Mouse (Mus musculus): ENCODE data around the gene Gm43518. TPM values are rescaled to one million over a fixed set of nuclear protein-coding genes. Genes with fewer than 3 reads are reported as not detected.

Gm43518 gene
- polyA plus RNA-seq, 1 experiment from 2014 or later, result 2.8 TPM

- H3K27me3 ChIP-seq (replicated peaks; ENCODE audit: control insufficient read depth, insufficient read depth, low read length), result no peaks in the 10 kb centered on the region
- WGBS, result 79% methylated on average over 9 of the region's 9 CpGs
- peaks cover 16% of the 10 kb centered on the region for H3K4me1 ChIP-seq (replicated peaks; ENCODE audit: control insufficient read depth, insufficient read depth, low read length)
Observed at GRCm38 (mm10) chr5:123985434-123985833, 58.2 kb downstream of the Gm43518 start.

DNA sequence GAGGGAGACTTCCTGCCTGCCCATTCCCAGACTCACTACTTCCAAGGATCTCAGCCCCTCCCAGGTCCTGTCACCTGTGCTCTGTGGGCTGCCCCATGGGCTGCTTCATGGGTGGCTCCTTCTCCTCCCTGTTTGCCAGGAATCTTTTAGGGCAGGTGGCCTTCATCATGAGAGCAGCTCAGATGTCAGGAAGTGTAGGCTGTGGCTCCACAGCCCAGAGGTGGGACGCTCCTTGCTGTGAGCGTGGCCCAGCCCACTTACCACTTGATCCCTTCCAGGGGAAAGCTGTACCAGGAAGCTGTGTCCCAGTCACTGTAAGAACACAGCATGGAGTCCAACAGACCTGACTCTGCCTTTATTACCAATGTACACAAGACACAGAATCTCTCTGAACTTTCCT, 59.7 kb downstream of the Gm43518 start:
- H3K4me3 ChIP-seq (ENCODE audit: low read depth, low read length), result no peak overlapping the region
- H3K9ac ChIP-seq (ENCODE audit: low read depth, low read length), result no peak overlapping the region
- H3K4me1 ChIP-seq (replicated peaks; ENCODE audit: control insufficient read depth, insufficient read depth, low read length), result peaks cover 16% of the 10 kb centered on the region
- no peak overlapping the region for H3K4me2 ChIP-seq
- DNase-seq (ENCODE audit: low spot score) (no peak), ATAC-seq (replicated peaks; ENCODE audit: low FRiP score) (no peak)
- H3K27me3 ChIP-seq (replicated peaks; ENCODE audit: control insufficient read depth, insufficient read depth, low read length), result no peaks in the 10 kb centered on the region
- H3K36me3 ChIP-seq (ENCODE audit: control insufficient read depth, insufficient read depth, low read length), result peaks cover 2% of the 10 kb centered on the region; the same call in 1 of the 2 replicates
- no peaks in the 10 kb centered on the region for H3K9me3 ChIP-seq (ENCODE audit: control insufficient read depth, low read length)
- H3K27ac ChIP-seq (ENCODE audit: low read depth, low read length), result no peak overlapping the region
- 55% methylated on average over 2 of the region's 2 CpGs for WGBS

More at GRCm38 (mm10) chr5:123985434-123985833, 58.2 kb downstream of the Gm43518 start:
- DNase-seq (ENCODE audit: low spot score) (no peak), ATAC-seq (replicated peaks; ENCODE audit: low FRiP score) (no peak)
- no peak overlapping the region for H3K9ac ChIP-seq (ENCODE audit: low read depth, low read length)
- H3K27ac ChIP-seq (ENCODE audit: low read depth, low read length), result no peak overlapping the region
- H3K4me2 ChIP-seq, result no peak overlapping the region
- H3K4me3 ChIP-seq (ENCODE audit: low read depth, low read length), result no peak overlapping the region
- H3K36me3 ChIP-seq (ENCODE audit: control insufficient read depth, insufficient read depth, low read length), result no peaks in the 10 kb centered on the region
- H3K9me3 ChIP-seq (ENCODE audit: control insufficient read depth, low read length), result no peaks in the 10 kb centered on the region

DNA sequence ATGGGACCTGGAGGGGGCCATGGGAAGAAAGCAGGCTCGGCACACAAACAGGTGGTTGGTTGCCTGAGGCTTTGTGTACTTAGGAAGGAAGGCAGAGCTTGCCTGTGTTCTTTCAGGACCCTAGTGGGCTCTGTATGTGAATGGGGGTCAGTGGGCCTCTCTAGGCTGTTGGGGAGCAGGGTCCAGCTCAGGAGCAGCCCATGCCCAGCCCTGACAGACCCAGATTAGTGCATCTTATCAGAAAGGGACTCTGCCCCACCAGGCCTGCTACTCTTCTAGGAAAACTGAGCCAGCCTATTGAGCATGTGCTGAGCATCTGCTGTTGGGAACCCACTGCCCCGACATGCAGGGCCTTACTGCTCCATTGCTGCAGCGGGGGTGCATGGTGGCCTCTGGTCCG, 60.3 kb downstream of the Gm43518 start:
- Histone ChIP-seq H3K9me3 (ENCODE audit: control insufficient read depth, low read length) (no peaks in the 10 kb centered on the region), H3K4me1 (replicated peaks; ENCODE audit: control insufficient read depth, insufficient read depth, low read length) (peaks cover 17% of the 10 kb centered on the region), H3K36me3 (ENCODE audit: control insufficient read depth, insufficient read depth, low read length) (peaks cover 2% of the 10 kb centered on the region; the same call in 1 of the 2 replicates), H3K9ac (ENCODE audit: low read depth, low read length) (no peak overlapping the region), H3K4me3 (ENCODE audit: low read depth, low read length) (no peak overlapping the region), H3K27me3 (replicated peaks; ENCODE audit: control insufficient read depth, insufficient read depth, low read length) (no peaks in the 10 kb centered on the region), H3K27ac (ENCODE audit: low read depth, low read length) (no peak overlapping the region), H3K4me2 (no peak overlapping the region)
- DNase-seq (ENCODE audit: low spot score) (no peak), ATAC-seq (replicated peaks; ENCODE audit: low FRiP score) (no peak)
- 69% methylated on average over 4 of the region's 4 CpGs for WGBS

Other genes with a start within 250 kb of the Gm43518 start
- 22.8 and 27.6 TPM in 2 replicates for gene Clip1, start 242.8 kb upstream of the Gm43518 start, polyA plus RNA-seq (2014; fragmentation: Nextera tagmentation; extraction: Ambion mirVana)
- gene Zcchc8, start 206.3 kb upstream of the Gm43518 start, polyA plus RNA-seq (2014; fragmentation: Nextera tagmentation; extraction: Ambion mirVana), result 89.3 and 92.1 TPM in 2 replicates
- gene Rsrc2, start 178.0 kb upstream of the Gm43518 start, polyA plus RNA-seq (2014; fragmentation: Nextera tagmentation; extraction: Ambion mirVana), result 102 and 109 TPM in 2 replicates
- 51.8 and 52.6 TPM in 2 replicates for gene Kntc1, start 177.7 kb upstream of the Gm43518 start, polyA plus RNA-seq (2014; fragmentation: Nextera tagmentation; extraction: Ambion mirVana)
- gene Hcar2, start 61.9 kb upstream of the Gm43518 start, polyA plus RNA-seq (2014; fragmentation: Nextera tagmentation; extraction: Ambion mirVana), result not detected in 2 replicates
- gene Hcar1, start 47.4 kb upstream of the Gm43518 start, polyA plus RNA-seq (2014; fragmentation: Nextera tagmentation; extraction: Ambion mirVana), result 0.10 and 0.19 TPM in 2 replicates
- 153 and 156 TPM in 2 replicates for gene Denr, start 20.2 kb upstream of the Gm43518 start, polyA plus RNA-seq (2014; fragmentation: Nextera tagmentation; extraction: Ambion mirVana)
- gene Ccdc62, start 3.3 kb downstream of the Gm43518 start, polyA plus RNA-seq (2014; fragmentation: Nextera tagmentation; extraction: Ambion mirVana), result 5.9 and 7.1 TPM in 2 replicates
- gene Hip1r, start 46.2 kb downstream of the Gm43518 start, polyA plus RNA-seq (2014; fragmentation: Nextera tagmentation; extraction: Ambion mirVana), result 20.2 and 20.6 TPM in 2 replicates
- gene Vps37b, start 104.9 kb downstream of the Gm43518 start, polyA plus RNA-seq (2014; fragmentation: Nextera tagmentation; extraction: Ambion mirVana), result 31.3 TPM in 2 replicates
- 4.1 and 4.8 TPM in 2 replicates for gene Abcb9, start 168.4 kb downstream of the Gm43518 start, polyA plus RNA-seq (2014; fragmentation: Nextera tagmentation; extraction: Ambion mirVana)
- 23.3 and 29.0 TPM in 2 replicates for gene Ogfod2, start 184.9 kb downstream of the Gm43518 start, polyA plus RNA-seq (2014; fragmentation: Nextera tagmentation; extraction: Ambion mirVana)
- 122 and 138 TPM in 2 replicates for gene Arl6ip4, start 188.7 kb downstream of the Gm43518 start, polyA plus RNA-seq (2014; fragmentation: Nextera tagmentation; extraction: Ambion mirVana)